Mouse (Mus musculus) liver, embryonic 14.5 days (tissue): ENCODE data around the gene Gstz1.
A peak's percentile ranks its signal among the peaks of the same experiment; 100 is the strongest.

Experiments used
- CTCF ChIP-seq: IDR thresholded peaks from 2 replicates; pipeline ENCODE4 v1.5.1; 2016; ENCODE audit warnings: antibody characterized with exemption, low read depth, control low read depth
- EP300 ChIP-seq: IDR thresholded peaks from 2 replicates; pipeline ENCODE4 v1.6.1; 2016; ENCODE audit warnings: antibody characterized with exemption, low read depth

- TF ChIP-seq CTCF (no peak), EP300 (peak; percentile 57)
These were observed 24.9 kb upstream of the Gstz1 start for GRCm38 (mm10) chr12:87121918-87122589.
